Comparison of ENCODE assay signal across 8 mouse cellular contexts in genomic region chr17:42658634-42659422, GRCm38 (mm10). TPM values are rescaled to one million over a fixed set of nuclear protein-coding genes. Genes with fewer than 3 reads are reported as not detected.
DNase-seq lines count a peak whose midpoint lies in the region; ATAC-seq and TF ChIP-seq lines count a peak whose summit lies in the region.

No protein-coding gene starts in this region.

- no peaks in the 10 kb centered on the region for H3K36me3 ChIP-seq in ES-Bruce4 (ENCODE audit: control insufficient read depth, insufficient read depth, low read length, poor library complexity, severe bottlenecking)
- H3K36me3 ChIP-seq in kidney, embryonic 14.5 days (ENCODE audit: control insufficient read depth, insufficient read depth, low read length) = no peaks in the 10 kb centered on the region

- H3K27me3 ChIP-seq in ES-Bruce4 (ENCODE audit: control insufficient read depth, insufficient read depth, low read length, poor library complexity, severe bottlenecking) = no peaks in the 10 kb centered on the region
- no peaks in the 10 kb centered on the region for H3K27me3 ChIP-seq in kidney, embryonic 14.5 days (ENCODE audit: control insufficient read depth, insufficient read depth, low read length)

- H3K27ac ChIP-seq in ES-Bruce4 (ENCODE audit: insufficient read depth, low read length) = no peak overlapping the region
- H3K27ac ChIP-seq in kidney, embryonic 14.5 days (ENCODE audit: low read depth, low read length) = no peak overlapping the region

- H3K4me2 ChIP-seq in kidney, embryonic 14.5 days (replicated peaks; ENCODE audit: low read depth, low read length) = no peak overlapping the region

- ATAC-seq in kidney, embryonic 14.5 days (ENCODE audit: low FRiP score, low TSS enrichment) = peak; percentile 84; the same call in 1 of the 2 replicates

- 26% methylated on average over 14 of the region's 14 CpGs for WGBS in kidney, embryonic 14.5 days
- WGBS in lung, adult 2 months = 17% methylated on average over 14 of the region's 14 CpGs

- DNase-seq in 3134 (ENCODE audit: extremely low read depth, insufficient read length, low spot score) = peak; percentile 12
- peak; percentile 42 to 46 for DNase-seq in cerebellum, postnatal 14 days
- peak; percentile 55 for DNase-seq in gastrocnemius, postnatal 10 days
- peak; percentile 19 for DNase-seq in lung, adult 2 months
- peak; percentile 8 for DNase-seq in retina, adult 2 months (ENCODE audit: low read depth, low spot score)
- DNase-seq in spleen, postnatal 36 days (ENCODE audit: low spot score in 2 of 2) = no peak

- H3K9me3 ChIP-seq in ES-Bruce4 (replicated peaks; ENCODE audit: control insufficient read depth, insufficient read depth, low read length, poor library complexity, severe bottlenecking) = no peaks in the 10 kb centered on the region
- no peaks in the 10 kb centered on the region for H3K9me3 ChIP-seq in kidney, embryonic 14.5 days (ENCODE audit: control insufficient read depth, low read length)

- TF ChIP-seq CTCF in ES-Bruce4 (IDR thresholded peaks at IDR 0.05; ENCODE audit: low read depth, low read length) = peak; percentile 97
- TF ChIP-seq CTCF in lung, adult 2 months (IDR thresholded peaks at IDR 0.05; ENCODE audit: insufficient read depth, low read length) = peak; percentile 95

- no peak for TF ChIP-seq POLR2A in ES-Bruce4 (IDR thresholded peaks at IDR 0.05; ENCODE audit: insufficient read depth, low read length)
- no peak for TF ChIP-seq POLR2A in lung, adult 2 months (IDR thresholded peaks at IDR 0.05; ENCODE audit: borderline replicate concordance, extremely low read depth, low read depth, low read length)

- H3K4me1 ChIP-seq in ES-Bruce4 (ENCODE audit: control insufficient read depth, insufficient read depth, low read length) = no peaks in the 10 kb centered on the region
- H3K4me1 ChIP-seq in kidney, embryonic 14.5 days (ENCODE audit: control insufficient read depth, insufficient read depth, low read length) = no peaks in the 10 kb centered on the region
- H3K4me1 ChIP-seq in lung, adult 2 months (ENCODE audit: control insufficient read depth, insufficient read depth, low read length) = no peaks in the 10 kb centered on the region

- no peak overlapping the region for H3K9ac ChIP-seq in ES-Bruce4 (ENCODE audit: low read depth, poor library complexity, severe bottlenecking)
- H3K9ac ChIP-seq in kidney, embryonic 14.5 days (ENCODE audit: low read depth, low read length) = no peak overlapping the region; the same call in 1 of the 2 replicates

- H3K4me3 ChIP-seq in ES-Bruce4 (ENCODE audit: low read depth, low read length) = no peak overlapping the region
- H3K4me3 ChIP-seq in kidney, embryonic 14.5 days (ENCODE audit: low read length) = no peak overlapping the region
- H3K4me3 ChIP-seq in lung, adult 2 months (replicated peaks; ENCODE audit: extremely low read depth, low read depth, low read length) = no peak overlapping the region

- no peak for TF ChIP-seq EP300 in ES-Bruce4 (IDR thresholded peaks at IDR 0.05; ENCODE audit: insufficient read depth, low read depth, low read length)

RNA-seq across cellular contexts. Expression of gene Adgrf4, which starts 33.3 kb away (rescaled TPM):
- polyA plus RNA-seq in ES-Bruce4 (2011; ENCODE audit: insufficient read depth, insufficient read length, low read depth, missing spikeins) = 0.36 and 0.37 TPM in 2 replicates
- under 1 TPM; 0.14 to 0.18 TPM for total RNA-seq in gastrocnemius, postnatal 10 days (2021)
- not detected in 2 replicates for polyA plus RNA-seq in kidney, embryonic 14.5 days (2014; fragmentation: Nextera tagmentation; extraction: Ambion mirVana)
- 0.09 and 1.0 TPM in 2 replicates for polyA plus RNA-seq in lung, adult 2 months (2012; rRNA removed)

RNA-seq across cellular contexts. Expression of gene Opn5, which starts 47.6 kb away (rescaled TPM):
- not detected in 2 replicates for polyA plus RNA-seq in ES-Bruce4 (2011; ENCODE audit: insufficient read depth, insufficient read length, low read depth, missing spikeins)
- not detected for total RNA-seq in gastrocnemius, postnatal 10 days (2021)
- polyA plus RNA-seq in kidney, embryonic 14.5 days (2014; fragmentation: Nextera tagmentation; extraction: Ambion mirVana) = 0.33 and 0.37 TPM in 2 replicates
- polyA plus RNA-seq in lung, adult 2 months (2012; rRNA removed) = not detected in 2 replicates

Comparison
In these comparisons a context has a peak if more than half of its experiments do, and no peak if none do; other contexts are left out.
1. DNase-seq: peak in 3134 (single experiment), cerebellum, postnatal 14 days (2 of 2), gastrocnemius, postnatal 10 days (single experiment), lung, adult 2 months (single experiment) and retina, adult 2 months (single experiment); none in spleen, postnatal 36 days (0 of 2).